Mouse (Mus musculus): ENCODE measurements around the gene Milr1.
"Not testable (repeated sequence)": the region's sequence is repeated elsewhere in the genome, so short reads cannot be mapped to it uniquely, and the experiment has no call there.

Milr1 gene

GRCm38 (mm10) chr11:106788026-106788774 lies 37.2 kb downstream of the Milr1 start:
- in situ Hi-C loops (cut with MboI; ENCODE audit: unreplicated experiment in 2 of 2) = no loop called here

GRCm38 (mm10) chr11:106788775-106789459 lies 37.9 kb downstream of the Milr1 start, which contains the start of the genes Ddx5 and Cep95:
Ddx5 (minus strand) TSS chr11:106789185.
Cep95 (plus strand) TSS chr11:106789252.
- in situ Hi-C loops (cut with MboI; ENCODE audit: unreplicated experiment in 2 of 2) = no loop called here

GRCm38 (mm10) chr11:106789649-106790048 lies 38.6 kb downstream of the Milr1 start:
- in situ Hi-C loops (cut with MboI; ENCODE audit: unreplicated experiment in 2 of 2) = no loop called here

- in situ Hi-C loops (cut with MboI; ENCODE audit: unreplicated experiment in 2 of 2) = no loop called here
These were observed 42.8 kb downstream of the Milr1 start for GRCm38 (mm10) chr11:106793846-106794245.

GRCm38 (mm10) chr11:106795679-106796078 lies 44.7 kb downstream of the Milr1 start:
- in situ Hi-C loops (cut with MboI; ENCODE audit: unreplicated experiment in 2 of 2) = no loop called here

GRCm38 (mm10) chr11:106802069-106802627 lies 51.1 kb downstream of the Milr1 start:
- in situ Hi-C loops (cut with MboI; ENCODE audit: unreplicated experiment in 2 of 2) = no loop called here

GRCm38 (mm10) chr11:106807442-106807841 lies 56.4 kb downstream of the Milr1 start:
- in situ Hi-C loops (cut with MboI; ENCODE audit: unreplicated experiment in 2 of 2) = not testable (repeated sequence)

- in situ Hi-C loops (cut with MboI; ENCODE audit: unreplicated experiment in 2 of 2) = no loop called here
These were observed 61.5 kb downstream of the Milr1 start for GRCm38 (mm10) chr11:106812410-106813136.

GRCm38 (mm10) chr11:106814601-106815320 lies 63.7 kb downstream of the Milr1 start:
- in situ Hi-C loops (cut with MboI; ENCODE audit: unreplicated experiment in 2 of 2) = no loop called here

- in situ Hi-C loops (cut with MboI; ENCODE audit: unreplicated experiment in 2 of 2) = no loop called here
These were observed 64.3 kb downstream of the Milr1 start for GRCm38 (mm10) chr11:106815331-106815730.

GRCm38 (mm10) chr11:106815761-106816160 lies 64.7 kb downstream of the Milr1 start:
- in situ Hi-C loops (cut with MboI; ENCODE audit: unreplicated experiment in 2 of 2) = no loop called here

- in situ Hi-C loops (cut with MboI; ENCODE audit: unreplicated experiment in 2 of 2) = no loop called here
These were observed 65.3 kb downstream of the Milr1 start for GRCm38 (mm10) chr11:106816316-106816715.

- in situ Hi-C loops (cut with MboI; ENCODE audit: unreplicated experiment in 2 of 2) = no loop called here
These were observed 66.1 kb downstream of the Milr1 start for GRCm38 (mm10) chr11:106817156-106817555.

GRCm38 (mm10) chr11:106817808-106818207 lies 66.8 kb downstream of the Milr1 start:
- in situ Hi-C loops (cut with MboI; ENCODE audit: unreplicated experiment in 2 of 2) = no loop called here

- in situ Hi-C loops (cut with MboI; ENCODE audit: unreplicated experiment in 2 of 2) = no loop called here
These were observed 67.3 kb downstream of the Milr1 start for GRCm38 (mm10) chr11:106818341-106818740.
